Mouse (Mus musculus) CH12.LX (cell line): ENCODE measurements around the gene Eps8l3.

Experiments
- CTCF ChIP-seq, 2 experiments: IDR thresholded peaks in 1 of 2; conservative IDR thresholded peaks in 1 of 2; 2 replicates each; pipeline ENCODE4 v1.5.1; 2011 to 2012; ENCODE audit warnings: low read depth in 2 of 2, low read length in 2 of 2, improper control_type of control experiment in 1 of 2, inconsistent platforms in 1 of 2, mild to moderate bottlenecking in 1 of 2, moderate library complexity in 1 of 2
- ELF1 ChIP-seq: IDR thresholded peaks from 2 replicates; pipeline ENCODE4 v1.6.1; 2014; ENCODE audit warnings: low read depth, mild to moderate bottlenecking, inconsistent platforms, low read length, improper control_type of control experiment
- EP300 ChIP-seq: IDR thresholded peaks from 2 replicates; pipeline ENCODE4 v1.6.1; 2011; ENCODE audit warnings: low read length, improper control_type of control experiment
- JUND ChIP-seq: conservative IDR thresholded peaks from 2 replicates; pipeline ENCODE4 v1.6.1; 2011; ENCODE audit warnings: low read depth, low read length, improper control_type of control experiment
- MEF2A ChIP-seq: IDR thresholded peaks from 2 replicates; pipeline ENCODE4 v1.6.1; 2014; ENCODE audit warnings: low read depth, mild to moderate bottlenecking, inconsistent platforms, low read length, improper control_type of control experiment, borderline replicate concordance
- MXI1 ChIP-seq: IDR thresholded peaks from 2 replicates; pipeline ENCODE4 v1.6.1; 2011; ENCODE audit warnings: mild to moderate bottlenecking, low read depth, low read length, improper control_type of control experiment
- MYC ChIP-seq: IDR thresholded peaks from 2 replicates; pipeline ENCODE4 v1.6.1; 2011; ENCODE audit warnings: low read depth, mild to moderate bottlenecking, improper control_type of control experiment, low read length
- POLR2A ChIP-seq: IDR thresholded peaks from 2 replicates; pipeline ENCODE4 v1.6.1; 2011; ENCODE audit warnings: low read depth, mild to moderate bottlenecking, improper control_type of control experiment, low read length
- SMC3 ChIP-seq: IDR thresholded peaks from 2 replicates; pipeline ENCODE4 v1.6.1; 2011; ENCODE audit warnings: low read depth, low read length, improper control_type of control experiment
- TBP ChIP-seq: conservative IDR thresholded peaks from 2 replicates; pipeline ENCODE4 v1.6.1; 2011; ENCODE audit warnings: low read depth, low read length, improper control_type of control experiment
- USF1 ChIP-seq: IDR thresholded peaks from 2 replicates; pipeline ENCODE4 v1.6.1; 2014; ENCODE audit warnings: low read depth, mild to moderate bottlenecking, inconsistent platforms, low read length, improper control_type of control experiment
- ZC3H11A ChIP-seq: IDR thresholded peaks from 2 replicates; pipeline ENCODE4 v1.6.1; 2012; ENCODE audit warnings: low read depth, mild to moderate bottlenecking, inconsistent platforms, low read length, improper control_type of control experiment

- TF ChIP-seq USF1 (no peak), POLR2A (no peak), MEF2A (no peak), TBP (no peak), ZC3H11A (no peak), MXI1 (no peak), EP300 (no peak), CTCF (conservative IDR thresholded peaks at IDR 0.05 in 1 of 2, IDR thresholded peaks at IDR 0.05 in 1 of 2; ENCODE audit: low read depth in 2 of 2, low read length in 2 of 2) (no peak), SMC3 (no peak), ELF1 (no peak), MYC (no peak), JUND (no peak)
Measured at GRCm38 (mm10) chr3:107828518-107828917, 48.5 kb upstream of the Eps8l3 start.
